Mouse (Mus musculus) liver, embryonic 14.5 days (tissue): ENCODE results near the gene Itga3. TPM values are rescaled to one million over a fixed set of nuclear protein-coding genes. Genes with fewer than 3 reads are reported as not detected.

Experiments
- ATAC-seq: fragments of 200-750 bp; cut with Nextera tagmentation; 2 replicates; pipeline ENCODE4 v1.8.0; 2017; ENCODE audit warnings: moderate number of reproducible peaks, mild to moderate bottlenecking, moderate library complexity; ENCODE audit not compliant: insufficient read depth
- DNase-seq, 3 experiments: peaks; one replicate each; pipeline ENCODE4 v3.0.0-alpha.2; 2012 to 2013; ENCODE audit warnings: low read depth in 3 of 3, low spot score in 3 of 3
- H3K27ac ChIP-seq: fragments of 300-500 bp; sonication (generic); 2 replicates; pipeline ENCODE4 v1.5.1; 2014; ENCODE audit warnings: moderate library complexity, mild to moderate bottlenecking, control low read depth, inconsistent platforms
- H3K27me3 ChIP-seq: fragments of 300-500 bp; sonication (generic); 2 replicates; pipeline ENCODE4 v1.6.1; 2014; ENCODE audit warnings: mild to moderate bottlenecking, low read length, moderate library complexity; ENCODE audit not compliant: control insufficient read depth, insufficient read depth
- H3K36me3 ChIP-seq: fragments of 300-500 bp; sonication (generic); replicated peaks from 2 replicates; pipeline ENCODE4 v1.6.1; 2014; ENCODE audit warnings: low read depth; ENCODE audit not compliant: control insufficient read depth, insufficient read depth
- H3K4me1 ChIP-seq, 2 experiments: fragments of 200-500 bp in 1 of 2; fragments of 300-500 bp in 1 of 2; sonication (generic) in 1 of 2; replicated peaks; 2 replicates each; pipeline ENCODE4 v1.6.1; 2012 to 2014; ENCODE audit warnings: antibody characterized with exemption in 1 of 2, inconsistent platforms in 1 of 2, low read length in 1 of 2; ENCODE audit not compliant: control insufficient read depth in 2 of 2, insufficient read depth in 2 of 2
- H3K4me2 ChIP-seq: fragments of 300-500 bp; sonication (generic); 2 replicates; pipeline ENCODE4 v1.6.1; 2014; ENCODE audit warnings: low read depth, mild to moderate bottlenecking, control low read depth, moderate library complexity
- H3K4me3 ChIP-seq, 2 experiments: fragments of 200-500 bp in 1 of 2; fragments of 300-500 bp in 1 of 2; sonication (generic) in 1 of 2; 2 replicates each; pipeline ENCODE4 v1.5.1; 2012 to 2014; ENCODE audit warnings: low read depth in 2 of 2, low read length in 2 of 2, mild to moderate bottlenecking in 2 of 2, control low read depth in 1 of 2, inconsistent platforms in 1 of 2, moderate library complexity in 1 of 2; ENCODE audit not compliant: insufficient read depth in 1 of 2
- H3K9ac ChIP-seq: fragments of 300-500 bp; sonication (generic); replicated peaks from 2 replicates; pipeline ENCODE4 v1.6.1; 2014; ENCODE audit warnings: mild to moderate bottlenecking, control low read depth, moderate library complexity
- H3K9me3 ChIP-seq: fragments of 300-500 bp; sonication (generic); 2 replicates; pipeline ENCODE4 v1.6.1; 2016; ENCODE audit warnings: low read length, mixed read lengths; ENCODE audit not compliant: control insufficient read depth
- CTCF ChIP-seq: IDR thresholded peaks from 2 replicates; pipeline ENCODE4 v1.5.1; 2016; ENCODE audit warnings: antibody characterized with exemption, low read depth, control low read depth
- EP300 ChIP-seq: IDR thresholded peaks from 2 replicates; pipeline ENCODE4 v1.6.1; 2016; ENCODE audit warnings: antibody characterized with exemption, low read depth
- WGBS: fragments of 180-500 bp; shearing (Covaris S2); extraction: QIAGEN DNeasy Blood & Tissue Kit; methylation state at CpG from one replicate; pipeline ENCODE4 v1.1.7; 2014; ENCODE audit not compliant: insufficient replicate concordance; 5-methylcytosine and 5-hydroxymethylcytosine counted together
- polyA plus RNA-seq, 2 experiments: library from polyadenylated mRNA; depleted of rRNA in 1 of 2; stranded (reverse) in 1 of 2; unstranded in 1 of 2; fragments of >200 nt; fragmentation: Nextera tagmentation in 1 of 2; extraction: Ambion mirVana in 1 of 2; gene quantifications; 2 replicates each; pipeline versions ENCODE4 v1.2.1 to v1.2.3; 2012 to 2014

The Itga3 gene
- polyA plus RNA-seq, 2 experiments, result 1.5 to 1.7 TPM

DNA sequence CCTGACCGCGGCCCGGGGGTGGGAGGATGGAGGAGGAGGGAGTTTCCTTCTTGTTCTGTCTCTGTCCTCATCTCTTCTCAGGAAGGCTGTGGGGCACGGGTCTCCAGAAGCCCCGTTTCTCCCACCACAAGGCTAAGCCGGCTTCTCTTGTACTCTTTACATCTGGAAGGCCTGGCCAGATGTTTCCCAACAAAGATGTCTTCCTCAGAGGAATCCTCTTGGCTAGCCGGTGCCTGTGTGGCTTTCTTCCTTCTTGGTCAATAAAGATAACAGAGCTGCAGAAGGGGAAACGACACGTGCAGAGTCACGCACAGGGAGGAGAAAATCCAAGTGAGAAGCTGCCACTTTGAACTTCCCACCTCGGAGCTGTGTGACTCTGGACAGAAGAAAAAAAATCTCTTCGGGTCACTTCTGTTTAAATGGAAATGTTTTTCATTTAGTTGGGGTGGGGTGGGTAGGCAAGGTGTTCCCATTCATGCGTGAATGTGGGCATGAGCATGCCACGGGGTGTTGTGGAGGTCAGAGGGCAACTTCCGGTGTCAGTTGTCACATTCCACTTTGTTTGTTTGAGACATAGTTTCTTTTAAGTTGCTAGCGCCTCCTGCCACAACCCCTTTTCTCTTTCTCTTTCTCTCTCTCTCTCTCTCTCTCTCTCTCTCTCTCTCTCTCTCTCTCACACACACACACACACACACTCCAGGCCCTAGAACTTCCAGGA lies 24.6 kb upstream of the Itga3 start:
- Histone ChIP-seq H3K4me3 (no peak overlapping the region), H3K27me3 (peaks cover 10% of the 10 kb centered on the region), H3K27ac (no peak overlapping the region), H3K9me3 (no peaks in the 10 kb centered on the region), H3K36me3 (no peaks in the 10 kb centered on the region), H3K9ac (no peak overlapping the region), H3K4me1 (peaks cover 0 to 9% of the 10 kb centered on the region in 2 experiments; a peak in 2 of 4 replicates), H3K4me2 (no peak overlapping the region)
- WGBS, result 14% methylated on average over 16 of the region's 16 CpGs
- no peak for DNase-seq
- no peak for TF ChIP-seq CTCF
- TF ChIP-seq EP300, result no peak
- no peak for ATAC-seq

DNA sequence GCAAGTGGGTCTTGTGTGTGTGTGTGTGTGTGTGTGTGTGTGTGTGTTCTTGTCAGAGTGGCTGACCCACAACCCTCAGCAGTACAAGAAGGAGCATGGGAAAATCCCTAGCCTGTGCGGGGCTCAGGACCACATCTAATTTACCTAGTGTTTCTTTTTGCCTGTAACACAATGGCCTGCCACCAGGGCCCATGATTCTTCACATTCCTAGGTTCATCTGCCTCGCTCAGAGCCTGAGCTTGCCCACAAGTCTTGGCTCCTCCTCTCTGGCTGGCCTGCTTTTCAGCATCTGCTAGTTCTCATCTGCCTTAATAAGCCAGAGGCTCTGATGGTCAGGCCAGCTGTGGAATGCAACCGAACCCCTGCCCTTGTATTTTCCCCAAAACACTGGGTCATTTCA lies 23.8 kb upstream of the Itga3 start:
- Histone ChIP-seq H3K36me3 (no peaks in the 10 kb centered on the region), H3K27ac (no peak overlapping the region), H3K9ac (no peak overlapping the region), H3K4me1 (peaks cover 0 to 9% of the 10 kb centered on the region in 2 experiments; a peak in 2 of 4 replicates), H3K4me2 (no peak overlapping the region), H3K27me3 (peaks cover 2% of the 10 kb centered on the region), H3K4me3 (no peak overlapping the region), H3K9me3 (no peaks in the 10 kb centered on the region)
- TF ChIP-seq CTCF (no peak), EP300 (no peak)
- whole genome bisulfite sequencing, result 31% methylated on average over 3 of the region's 3 CpGs
- ATAC-seq, result no peak
- no peak for DNase-seq

DNA sequence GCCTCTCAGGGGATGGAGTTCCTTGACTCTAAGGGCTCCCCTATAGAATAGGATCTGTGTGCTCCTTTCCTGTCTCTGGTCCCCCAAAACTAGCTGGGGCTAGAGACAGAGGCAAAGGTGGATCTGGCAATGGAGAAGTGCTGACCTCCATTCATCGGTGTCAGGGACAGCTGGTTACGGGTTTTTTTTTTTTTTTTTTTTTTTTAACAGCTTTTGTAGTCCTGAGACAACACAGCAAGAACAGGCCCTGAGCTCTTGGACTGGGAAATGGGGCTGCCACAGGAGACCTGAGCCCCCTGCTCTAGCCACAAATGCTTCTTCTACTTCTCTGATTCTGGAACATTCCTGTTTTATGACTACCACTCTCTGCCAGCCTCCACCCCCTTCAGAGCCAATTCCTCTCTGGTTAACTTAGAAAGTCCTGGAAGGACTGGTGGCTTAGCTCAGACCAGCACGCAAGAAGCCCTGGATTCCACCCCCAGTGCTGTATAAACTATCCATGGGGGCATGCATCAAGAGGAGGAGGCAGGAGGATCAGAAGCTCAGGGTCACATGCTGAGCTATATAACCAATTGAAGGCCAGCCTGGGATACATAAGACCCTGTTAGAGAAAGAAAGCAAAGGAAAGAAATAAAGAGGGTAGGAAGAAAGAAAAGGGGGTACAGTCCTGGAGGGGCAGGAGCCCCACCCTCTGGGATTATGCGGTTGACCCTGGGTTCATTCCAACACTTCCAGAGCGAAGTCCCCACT lies 21.9 kb upstream of the Itga3 start:
- Histone ChIP-seq H3K9ac (no peak overlapping the region), H3K4me1 (peaks cover 0 to 4% of the 10 kb centered on the region in 2 experiments; a peak in 1 of 4 replicates), H3K36me3 (no peaks in the 10 kb centered on the region), H3K4me3 (no peak overlapping the region), H3K27me3 (no peaks in the 10 kb centered on the region), H3K9me3 (no peaks in the 10 kb centered on the region), H3K27ac (no peak overlapping the region), H3K4me2 (no peak overlapping the region)
- WGBS, result 69% methylated on average over 5 of the region's 5 CpGs
- ATAC-seq, result no peak
- TF ChIP-seq CTCF (no peak), EP300 (no peak)
- no peak for DNase-seq

DNA sequence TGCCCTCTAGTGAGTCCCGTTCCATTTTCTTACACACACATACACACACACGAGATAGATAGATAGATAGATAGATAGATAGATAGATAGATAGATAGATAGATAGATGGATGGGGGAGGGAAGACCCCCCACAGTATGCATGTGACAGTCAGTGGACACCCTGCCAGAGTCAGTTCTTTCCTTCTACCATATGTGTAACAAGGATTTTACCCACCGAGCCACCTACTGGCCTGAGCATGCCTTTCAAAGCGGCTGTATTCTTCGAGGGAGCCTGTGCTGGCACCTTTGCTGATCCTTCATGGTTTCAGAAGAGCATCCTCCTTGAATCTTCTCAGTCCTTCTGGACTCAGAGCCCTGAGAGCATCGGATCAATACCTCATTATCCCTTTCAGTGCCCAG lies 21.3 kb upstream of the Itga3 start:
- H3K36me3 ChIP-seq, result no peaks in the 10 kb centered on the region
- no peak overlapping the region for H3K9ac ChIP-seq
- H3K4me2 ChIP-seq, result no peak overlapping the region
- no peak for DNase-seq
- peaks cover 0 to 4% of the 10 kb centered on the region in 2 experiments; a peak in 1 of 4 replicates for H3K4me1 ChIP-seq
- no peak overlapping the region for H3K27ac ChIP-seq
- H3K9me3 ChIP-seq, result no peaks in the 10 kb centered on the region
- TF ChIP-seq EP300, result no peak
- no peak for TF ChIP-seq CTCF
- WGBS, result 57% methylated on average over 6 of the region's 6 CpGs
- no peak overlapping the region for H3K4me3 ChIP-seq
- no peak for ATAC-seq
- H3K27me3 ChIP-seq, result no peaks in the 10 kb centered on the region
